Mouse (Mus musculus) forebrain, embryonic 12.5 days (tissue): ENCODE measurements around the gene Aar2. TPM values are rescaled to one million over a fixed set of nuclear protein-coding genes. Genes with fewer than 3 reads are reported as not detected.
A peak's percentile ranks its signal among the peaks of the same experiment; 100 is the strongest.
"Not testable (repeated sequence)": the region's sequence is repeated elsewhere in the genome, so short reads cannot be mapped to it uniquely, and the experiment has no call there.

Source experiments
- ATAC-seq: fragments of 200-750 bp; cut with Nextera tagmentation; 2 replicates; pipeline ENCODE4 v1.8.0; 2017; ENCODE audit warnings: moderate TSS enrichment; ENCODE audit not compliant: low FRiP score
- H3K27ac ChIP-seq: fragments of 300-500 bp; sonication (generic); 2 replicates; pipeline ENCODE4 v1.5.1; 2016; ENCODE audit warnings: mild to moderate bottlenecking
- H3K27me3 ChIP-seq: fragments of 300-500 bp; sonication (generic); 2 replicates; pipeline ENCODE4 v1.6.1; 2016; ENCODE audit warnings: mild to moderate bottlenecking
- H3K36me3 ChIP-seq: fragments of 300-500 bp; sonication (generic); replicated peaks from 2 replicates; pipeline ENCODE4 v1.6.1; 2016; ENCODE audit warnings: mild to moderate bottlenecking
- H3K4me1 ChIP-seq: fragments of 300-500 bp; sonication (generic); 2 replicates; pipeline ENCODE4 v1.6.1; 2016
- H3K4me2 ChIP-seq: fragments of 300-500 bp; sonication (generic); 2 replicates; pipeline ENCODE4 v1.6.1; 2016; ENCODE audit warnings: mild to moderate bottlenecking, moderate library complexity
- H3K4me3 ChIP-seq: fragments of 300-500 bp; sonication (generic); replicated peaks from 2 replicates; pipeline ENCODE4 v1.5.1; 2016; ENCODE audit warnings: mild to moderate bottlenecking
- H3K9ac ChIP-seq: fragments of 300-500 bp; sonication (generic); 2 replicates; pipeline ENCODE4 v1.6.1; 2016; ENCODE audit warnings: mild to moderate bottlenecking
- H3K9me3 ChIP-seq: fragments of 300-500 bp; sonication (generic); 2 replicates; pipeline ENCODE4 v1.6.1; 2016
- WGBS: fragments of 180-500 bp; shearing (Covaris S2); methylation state at CpG from one replicate; pipeline ENCODE4 v1.1.7; 2016; 5-methylcytosine and 5-hydroxymethylcytosine counted together
- polyA plus RNA-seq: library from polyadenylated mRNA; unstranded; fragments of >200 nt; fragmentation: Nextera tagmentation; extraction: Ambion mirVana; gene quantifications from 2 replicates; pipeline ENCODE4 v1.2.1, GENCODE M21; 2016

Gene Aar2
- polyA plus RNA-seq = 44.1 and 44.7 TPM in 2 replicates

DNA sequence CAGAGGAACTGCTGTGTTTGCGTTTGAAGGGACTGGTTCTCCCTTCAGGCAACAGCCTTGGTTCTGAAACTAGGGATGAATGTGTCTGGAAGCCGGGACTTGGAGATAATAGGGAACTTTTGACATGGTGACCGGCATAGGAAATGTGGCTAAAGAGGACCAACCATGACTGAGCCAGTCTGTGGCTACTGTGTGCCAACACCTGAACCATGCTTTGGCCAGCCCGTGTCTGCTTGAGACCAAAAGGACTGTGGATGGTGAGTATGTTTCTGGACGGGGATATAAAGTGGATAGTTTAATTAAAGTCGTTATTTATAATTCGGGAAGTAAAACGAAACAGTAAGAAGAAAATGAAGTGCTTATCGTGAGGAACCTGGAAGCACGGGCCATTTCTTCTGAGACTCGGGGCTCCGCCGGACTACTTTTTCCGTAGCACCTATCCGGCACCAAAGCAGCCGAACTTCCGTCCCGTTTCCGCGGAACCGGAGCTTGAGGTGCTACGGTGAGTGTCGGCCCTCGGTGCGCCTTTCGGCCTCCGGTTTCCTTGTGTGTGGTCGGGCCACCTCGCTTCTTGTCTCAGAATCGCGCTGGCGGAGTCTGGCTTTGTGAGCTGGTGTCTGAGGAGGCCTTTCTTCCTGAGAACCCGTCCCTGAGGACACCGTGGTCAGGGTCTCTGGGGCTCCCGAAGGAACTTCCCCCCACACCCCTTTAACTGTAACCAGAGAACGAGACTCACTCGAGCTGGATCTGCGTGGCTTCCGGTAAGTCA lies at the start of gene Aar2:
Aar2 (plus strand) TSS at position 462 of the 769 bp plus-strand sequence.
- peak; percentile 57; the same call in 1 of the 2 replicates for ATAC-seq
- Histone ChIP-seq H3K9me3 (no peaks in the 10 kb centered on the region), H3K4me1 (peaks cover 16% of the 10 kb centered on the region), H3K36me3 (peaks cover 17% of the 10 kb centered on the region), H3K27ac (peak within 1 kb of the TSS; percentile 56), H3K4me3 (peak within 1 kb of the TSS; percentile 75), H3K27me3 (peaks cover 4% of the 10 kb centered on the region; the same call in 1 of the 2 replicates), H3K4me2 (peak within 1 kb of the TSS; percentile 77), H3K9ac (peak within 1 kb of the TSS; percentile 70)
- 5% methylated on average over 39 of the region's 39 CpGs for WGBS

DNA sequence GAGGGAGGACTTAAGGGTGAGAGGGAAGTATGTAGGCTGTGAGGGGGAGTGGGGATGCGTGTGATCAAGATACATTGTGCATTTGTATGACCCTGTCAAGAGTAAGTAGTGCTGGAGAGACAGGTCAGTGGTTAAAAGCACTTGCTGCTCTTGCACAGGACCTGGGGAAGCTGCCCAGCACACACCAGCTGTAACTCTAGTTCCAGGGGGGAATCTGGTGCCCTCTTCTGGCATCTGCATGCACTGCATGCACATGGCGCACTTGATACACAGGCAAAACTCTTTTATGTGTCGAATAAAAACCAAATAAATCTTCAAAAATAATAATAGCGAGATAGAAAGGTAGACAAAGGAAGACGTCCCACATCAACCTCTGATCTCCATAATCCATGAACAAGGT lies 49.5 kb upstream of the Aar2 start:
- Histone ChIP-seq H3K9ac (no peak overlapping the region), H3K27me3 (no peaks in the 10 kb centered on the region), H3K27ac (no peak overlapping the region), H3K4me3 (no peak overlapping the region), H3K9me3 (no peaks in the 10 kb centered on the region), H3K36me3 (peaks cover 32% of the 10 kb centered on the region), H3K4me1 (peaks cover 12% of the 10 kb centered on the region), H3K4me2 (no peak overlapping the region)
- 37% methylated on average over 5 of the region's 5 CpGs for WGBS
- no peak for ATAC-seq

DNA sequence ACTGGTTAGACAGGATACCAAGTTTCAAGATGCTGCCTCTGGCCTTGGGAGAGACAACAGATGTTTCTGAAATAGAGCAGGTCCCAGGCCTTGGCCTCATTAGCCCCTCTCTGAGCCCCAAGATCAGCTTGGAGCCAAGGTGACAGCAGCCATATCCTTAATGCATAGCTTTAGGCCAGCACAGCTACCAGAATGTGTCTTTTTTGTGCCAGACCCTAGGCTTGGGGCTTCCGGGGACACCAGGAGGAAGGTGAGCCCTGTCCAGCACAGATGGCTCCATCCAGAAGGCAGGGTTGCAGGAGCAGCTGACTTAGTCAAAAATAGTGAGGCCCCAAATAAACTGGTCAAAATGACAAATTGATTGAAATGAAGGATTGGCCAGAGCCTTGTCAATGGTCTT lies 46.4 kb upstream of the Aar2 start:
- Histone ChIP-seq H3K9ac (no peak overlapping the region), H3K9me3 (no peaks in the 10 kb centered on the region), H3K4me3 (no peak overlapping the region), H3K27me3 (no peaks in the 10 kb centered on the region), H3K4me2 (no peak overlapping the region), H3K27ac (no peak overlapping the region), H3K4me1 (no peaks in the 10 kb centered on the region; the same call in 1 of the 2 replicates), H3K36me3 (peaks cover 33% of the 10 kb centered on the region)
- ATAC-seq = no peak
- WGBS = 94% methylated on average over 1 of the region's 1 CpGs

- Histone ChIP-seq H3K4me1 (no peaks in the 10 kb centered on the region), H3K4me2 (no peak overlapping the region), H3K4me3 (no peak overlapping the region), H3K9ac (no peak overlapping the region), H3K36me3 (peaks cover 35% of the 10 kb centered on the region), H3K9me3 (no peaks in the 10 kb centered on the region), H3K27me3 (no peaks in the 10 kb centered on the region), H3K27ac (no peak overlapping the region)
- ATAC-seq = no peak
- 96% methylated on average over 13 of the region's 13 CpGs for WGBS
These were observed 41.9 kb upstream of the Aar2 start for GRCm38 (mm10) chr2:156505533-156505932.

DNA sequence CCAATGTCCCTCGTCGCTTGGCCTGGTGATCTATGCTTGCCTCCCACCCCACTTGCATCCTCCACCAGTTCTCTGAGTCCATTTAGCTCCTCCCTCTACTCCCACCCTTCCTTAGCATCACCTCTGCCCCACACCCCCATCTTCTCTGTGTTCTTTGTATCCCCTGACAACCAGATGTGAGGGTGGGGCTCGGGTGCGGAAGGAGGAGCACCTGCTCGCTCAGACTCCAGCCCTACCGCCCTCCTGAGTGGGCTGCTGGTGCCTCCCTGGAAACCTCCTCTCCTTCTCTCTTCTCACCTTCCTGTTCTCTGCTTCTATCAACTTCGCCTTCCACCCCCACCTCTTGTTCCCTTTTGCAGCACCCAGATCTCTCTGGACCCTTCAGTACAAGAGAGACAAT lies 35.4 kb upstream of the Aar2 start:
- Histone ChIP-seq H3K36me3 (peaks cover 22% of the 10 kb centered on the region), H3K9me3 (no peaks in the 10 kb centered on the region), H3K4me2 (no peak overlapping the region), H3K27me3 (no peaks in the 10 kb centered on the region), H3K4me1 (no peaks in the 10 kb centered on the region), H3K4me3 (no peak overlapping the region), H3K27ac (no peak overlapping the region), H3K9ac (no peak overlapping the region)
- WGBS = 87% methylated on average over 7 of the region's 7 CpGs
- no peak for ATAC-seq

DNA sequence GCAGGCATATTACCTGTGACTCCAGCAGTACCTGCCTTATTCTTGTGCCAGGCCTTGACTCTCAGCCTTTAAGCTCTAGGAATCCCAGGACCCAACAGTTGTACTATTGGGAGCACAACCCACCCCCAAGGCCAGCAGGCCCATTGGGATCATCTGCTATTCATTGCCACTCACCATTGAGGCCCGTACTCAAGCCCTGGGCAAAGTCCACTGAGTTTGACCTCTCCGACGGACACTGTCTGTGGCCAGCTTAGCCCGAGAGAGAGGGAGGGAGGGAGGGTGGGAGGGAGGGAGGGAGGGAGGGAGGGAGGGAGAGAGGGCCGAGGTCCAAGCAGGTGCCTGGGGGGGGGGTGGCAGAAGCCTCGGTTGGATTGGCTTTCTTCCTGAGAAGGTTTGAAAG lies 34.8 kb upstream of the Aar2 start:
- Histone ChIP-seq H3K36me3 (peaks cover 17% of the 10 kb centered on the region), H3K27ac (no peak overlapping the region), H3K27me3 (no peaks in the 10 kb centered on the region), H3K4me2 (no peak overlapping the region), H3K4me1 (no peaks in the 10 kb centered on the region), H3K9ac (no peak overlapping the region), H3K9me3 (no peaks in the 10 kb centered on the region), H3K4me3 (no peak overlapping the region)
- WGBS = 98% methylated on average over 3 of the region's 6 CpGs
- no peak for ATAC-seq

- WGBS = 85% methylated on average over 9 of the region's 9 CpGs
- Histone ChIP-seq H3K4me2 (no peak overlapping the region), H3K9ac (no peak overlapping the region), H3K36me3 (peaks cover 12% of the 10 kb centered on the region; the same call in 1 of the 2 replicates), H3K9me3 (no peaks in the 10 kb centered on the region), H3K4me1 (no peaks in the 10 kb centered on the region), H3K27ac (no peak overlapping the region), H3K27me3 (no peaks in the 10 kb centered on the region), H3K4me3 (no peak overlapping the region)
- ATAC-seq = no peak
These were observed 32.3 kb upstream of the Aar2 start for GRCm38 (mm10) chr2:156515102-156515501.

- H3K27me3 ChIP-seq = no peaks in the 10 kb centered on the region
- H3K4me3 ChIP-seq = no peak overlapping the region
- peak; percentile 51; the same call in 1 of the 2 replicates for ATAC-seq
- no peak overlapping the region for H3K27ac ChIP-seq
- peaks cover 9% of the 10 kb centered on the region; the same call in 1 of the 2 replicates for H3K36me3 ChIP-seq
- 30% methylated on average over 7 of the region's 7 CpGs for WGBS
- H3K4me2 ChIP-seq = no peak overlapping the region
- no peaks in the 10 kb centered on the region for H3K9me3 ChIP-seq
- H3K9ac ChIP-seq = no peak overlapping the region
- no peaks in the 10 kb centered on the region for H3K4me1 ChIP-seq
These were observed 31.7 kb upstream of the Aar2 start for GRCm38 (mm10) chr2:156515565-156516185.

GRCm38 (mm10) chr2:156516678-156517077 lies 30.7 kb upstream of the Aar2 start:
- H3K4me3 ChIP-seq, H3K4me1 ChIP-seq, H3K9me3 ChIP-seq, H3K4me2 ChIP-seq, H3K36me3 ChIP-seq, H3K9ac ChIP-seq, H3K27me3 ChIP-seq, H3K27ac ChIP-seq: not testable (repeated sequence)
- 73% methylated on average over 2 of the region's 2 CpGs for WGBS
- ATAC-seq = peak; percentile 79; the same call in 1 of the 2 replicates

DNA sequence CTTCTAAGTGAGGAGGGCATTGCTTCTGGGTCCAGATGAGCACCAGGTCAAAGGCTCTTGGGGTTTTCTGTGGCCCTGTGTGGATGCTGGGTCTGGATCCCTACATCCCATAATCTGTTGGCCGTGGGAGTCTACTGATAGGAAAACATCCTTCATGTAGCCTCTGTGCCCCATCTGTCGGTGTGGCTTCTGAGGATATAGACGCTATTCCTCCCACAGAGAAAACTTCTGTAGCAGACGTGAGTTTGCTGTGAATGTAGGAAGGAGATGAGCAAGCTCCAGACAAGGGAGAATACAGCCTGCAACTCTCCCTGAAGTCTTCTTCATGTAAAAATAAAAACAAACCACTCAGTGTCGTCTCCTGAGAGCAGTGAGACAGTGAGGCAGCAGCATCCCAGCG lies 29.1 kb upstream of the Aar2 start:
- 86% methylated on average over 6 of the region's 6 CpGs for WGBS
- H3K27me3 ChIP-seq = no peaks in the 10 kb centered on the region
- no peak overlapping the region for H3K27ac ChIP-seq
- H3K4me3 ChIP-seq = no peak overlapping the region
- no peak for ATAC-seq
- no peak overlapping the region for H3K9ac ChIP-seq
- no peaks in the 10 kb centered on the region for H3K9me3 ChIP-seq
- no peaks in the 10 kb centered on the region for H3K4me1 ChIP-seq
- H3K36me3 ChIP-seq = peaks cover 16% of the 10 kb centered on the region
- no peak overlapping the region for H3K4me2 ChIP-seq

GRCm38 (mm10) chr2:156519584-156519983 lies 27.8 kb upstream of the Aar2 start:
- no peak for ATAC-seq
- Histone ChIP-seq H3K36me3 (peaks cover 9% of the 10 kb centered on the region), H3K4me2 (no peak overlapping the region), H3K9me3 (no peaks in the 10 kb centered on the region), H3K4me1 (no peaks in the 10 kb centered on the region), H3K4me3 (no peak overlapping the region), H3K9ac (no peak overlapping the region), H3K27ac (no peak overlapping the region), H3K27me3 (no peaks in the 10 kb centered on the region)
- WGBS = 84% methylated on average over 5 of the region's 5 CpGs

DNA sequence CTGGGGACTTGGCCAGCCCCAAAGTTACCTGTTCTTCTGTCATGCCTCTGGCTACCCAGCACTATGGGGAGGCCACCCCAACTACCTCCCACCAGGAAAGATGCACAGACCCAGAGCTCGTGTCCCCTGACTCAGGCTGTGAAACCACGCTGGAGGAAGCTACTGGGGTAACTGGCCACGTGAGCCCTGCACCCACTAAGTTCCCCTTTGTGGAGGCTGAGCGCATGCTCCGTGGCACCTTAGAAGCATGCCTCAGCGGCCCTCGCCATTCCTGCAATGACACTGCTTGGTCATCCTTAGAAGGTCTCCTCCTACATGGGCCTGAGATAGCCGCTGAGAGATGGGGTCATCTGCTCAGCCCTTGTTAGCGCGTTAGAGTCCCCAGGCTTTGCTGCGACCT lies 24.4 kb upstream of the Aar2 start:
- no peak for ATAC-seq
- no peaks in the 10 kb centered on the region for H3K27me3 ChIP-seq
- no peak overlapping the region for H3K9ac ChIP-seq
- no peaks in the 10 kb centered on the region for H3K4me1 ChIP-seq
- H3K4me3 ChIP-seq = no peak overlapping the region
- WGBS = 86% methylated on average over 11 of the region's 11 CpGs
- H3K4me2 ChIP-seq = no peak overlapping the region
- H3K9me3 ChIP-seq = no peaks in the 10 kb centered on the region
- no peak overlapping the region for H3K27ac ChIP-seq
- H3K36me3 ChIP-seq = peaks cover 8% of the 10 kb centered on the region; the same call in 1 of the 2 replicates

DNA sequence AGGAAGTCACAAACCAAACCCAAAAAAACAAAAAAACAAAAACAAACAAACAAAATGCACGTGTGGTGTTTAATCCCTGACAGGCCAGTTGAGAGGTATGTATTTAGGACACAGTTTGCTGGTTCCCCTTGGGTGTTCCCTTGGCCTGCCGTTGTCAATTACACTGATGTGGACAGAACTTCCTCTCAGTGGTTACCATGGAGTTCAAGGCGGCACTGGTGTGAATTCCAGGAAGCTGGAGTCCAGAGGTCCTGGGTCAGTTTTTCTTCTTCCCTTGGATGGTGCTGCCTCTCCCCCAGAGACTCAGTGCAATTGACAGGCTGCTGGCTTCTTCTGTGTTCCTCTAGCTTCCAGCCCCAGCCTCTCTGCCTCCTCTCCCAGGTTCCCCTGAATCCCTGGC lies 23.3 kb upstream of the Aar2 start:
- H3K27me3 ChIP-seq = no peaks in the 10 kb centered on the region
- ATAC-seq = no peak
- no peaks in the 10 kb centered on the region for H3K9me3 ChIP-seq
- H3K36me3 ChIP-seq = peaks cover 8% of the 10 kb centered on the region; the same call in 1 of the 2 replicates
- H3K4me2 ChIP-seq = no peak overlapping the region
- no peak overlapping the region for H3K27ac ChIP-seq
- WGBS = 66% methylated on average over 3 of the region's 3 CpGs
- H3K4me3 ChIP-seq = no peak overlapping the region
- no peaks in the 10 kb centered on the region for H3K4me1 ChIP-seq
- H3K9ac ChIP-seq = no peak overlapping the region
